Mouse (Mus musculus): Measurements from ENCODE around the gene Cd300lg. TPM values are rescaled to one million over a fixed set of nuclear protein-coding genes. Genes with fewer than 3 reads are reported as not detected.

The Cd300lg gene
- total and polyA plus RNA-seq, 3 experiments, result 0.08 to 0.26 TPM; not detected in 1

DNA sequence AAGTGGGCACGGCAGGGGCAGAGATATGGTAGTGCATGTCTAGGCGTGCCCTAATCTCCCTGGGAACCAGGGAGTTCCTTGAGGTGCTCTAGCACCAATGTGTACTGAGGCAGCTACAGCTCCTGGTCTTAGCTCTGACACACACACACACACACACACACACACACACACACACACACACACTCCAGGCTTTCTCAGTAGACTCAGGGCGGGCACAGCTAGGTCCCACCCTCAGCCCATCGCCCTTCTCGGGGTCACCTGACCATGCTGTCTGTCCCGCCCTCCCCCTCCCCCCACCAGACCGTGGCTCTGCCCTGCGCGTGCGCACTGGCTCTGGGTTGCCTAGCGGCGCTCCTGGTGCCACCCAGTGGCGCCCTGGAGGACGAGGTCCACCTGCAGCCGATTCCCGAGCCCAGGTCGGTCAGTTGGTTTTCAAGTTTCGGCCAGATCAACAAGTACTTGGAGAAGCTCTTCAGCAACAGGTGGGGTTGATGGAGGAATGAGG lies 55.6 kb downstream of the Cd300lg start (continued):
- TF ChIP-seq RCOR1 (IDR thresholded peaks at IDR 0.05; ENCODE audit: low read depth, low read length) (no peak), ZMIZ1 (IDR thresholded peaks at IDR 0.05; ENCODE audit: low read depth, low read length) (peak; percentile 58; the same call in 1 of the 2 replicates), RAD21 (IDR thresholded peaks at IDR 0.05; ENCODE audit: low read depth, low read length) (peak; percentile 14)

DNA sequence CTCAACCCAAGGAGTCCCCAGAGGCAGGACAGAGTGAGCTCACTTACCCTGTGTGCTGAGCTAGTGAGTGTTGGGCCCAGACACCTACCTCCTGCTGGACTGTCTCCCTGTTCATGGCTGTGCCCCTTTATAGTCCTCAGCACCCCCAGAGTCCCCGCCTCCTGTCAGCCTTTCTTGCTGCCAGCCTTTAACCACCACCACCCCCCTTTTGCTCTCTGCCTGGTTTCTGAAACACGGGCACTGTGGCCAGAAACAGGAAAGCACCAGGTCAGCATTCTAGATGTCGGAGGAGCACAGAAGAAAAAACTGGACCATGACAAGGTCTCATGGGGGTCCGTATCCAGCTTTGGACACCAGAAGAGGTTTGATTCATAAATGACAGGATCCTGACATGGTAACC lies 59.9 kb downstream of the Cd300lg start, which contains the start of gene Ppy:
Gene Ppy (minus strand): TSS at position 101 of the 400 bp plus-strand sequence.
- TF ChIP-seq ELF1 (IDR thresholded peaks at IDR 0.05; ENCODE audit: low read depth, low read length) (no peak), BHLHE40 (IDR thresholded peaks at IDR 0.05; ENCODE audit: borderline replicate concordance, low read depth, low read length) (no peak), KAT2A (conservative IDR thresholded peaks at IDR 0.05; ENCODE audit: low read depth, low read length) (no peak), SIN3A (IDR thresholded peaks at IDR 0.05; ENCODE audit: low read length) (no peak), GATA1 (IDR thresholded peaks at IDR 0.05; ENCODE audit: low read depth, low read length) (no peak), POLR2A (IDR thresholded peaks at IDR 0.05; ENCODE audit: control insufficient read depth in 1 of 2, insufficient read depth in 1 of 2, low read depth in 1 of 2, low read length in 2 of 2, poor library complexity in 1 of 2) (no peak), CHD1 (IDR thresholded peaks at IDR 0.05; ENCODE audit: low read depth, low read length) (no peak), MAFK (IDR thresholded peaks at IDR 0.05; ENCODE audit: borderline replicate concordance, low read depth, low read length) (no peak), GABPA (IDR thresholded peaks at IDR 0.05; ENCODE audit: low read depth, low read length) (no peak), SMC3 (IDR thresholded peaks at IDR 0.05; ENCODE audit: low read depth, low read length) (no peak), E2F4 (IDR thresholded peaks at IDR 0.05; ENCODE audit: borderline replicate concordance, low read depth, low read length) (no peak), ETS1 (IDR thresholded peaks at IDR 0.05; ENCODE audit: low read depth, low read length) (no peak), USF1 (IDR thresholded peaks at IDR 0.05; ENCODE audit: low read depth, low read length) (no peak), TBP (IDR thresholded peaks at IDR 0.05; ENCODE audit: low read depth, low read length) (no peak), JUND (IDR thresholded peaks at IDR 0.05; ENCODE audit: low read depth, low read length) (no peak), TCF12 (IDR thresholded peaks at IDR 0.05; ENCODE audit: low read depth, low read length) (no peak), RCOR1 (IDR thresholded peaks at IDR 0.05; ENCODE audit: low read depth, low read length) (no peak)
- DNase-seq (ENCODE audit: low read depth, low spot score), result no peak
- no peak within 1 kb of the TSS for H3K27ac ChIP-seq (ENCODE audit: control insufficient read depth, low read depth, low read length)
- no peak within 1 kb of the TSS; a peak in 1 of 4 replicates for H3K4me3 ChIP-seq (ENCODE audit: control insufficient read depth in 1 of 2, insufficient read depth in 1 of 2, low read depth in 2 of 2, low read length in 2 of 2)
- peaks cover 2 to 3% of the 10 kb centered on the region in 2 experiments; a peak in 3 of 4 replicates for H3K27me3 ChIP-seq (ENCODE audit: control insufficient read depth in 1 of 2, insufficient read depth in 2 of 2, low read length in 2 of 2)
- H3K9ac ChIP-seq (ENCODE audit: control insufficient read depth, low read depth, low read length, poor library complexity, severe bottlenecking), result peak within 1 kb of the TSS; percentile 19
- H3K9me3 ChIP-seq (replicated peaks; ENCODE audit: insufficient read depth, low read length), result no peaks in the 10 kb centered on the region
- H3K36me3 ChIP-seq (ENCODE audit: control insufficient read depth in 1 of 2, insufficient read depth in 2 of 2, low read length in 2 of 2), result peaks cover 0 to 10% of the 10 kb centered on the region in 2 experiments; a peak in 2 of 4 replicates
- peaks cover 7 to 32% of the 10 kb centered on the region in 2 experiments for H3K4me1 ChIP-seq (ENCODE audit: control insufficient read depth in 1 of 2, insufficient read depth in 2 of 2, low read length in 2 of 2)
- no peaks in the 10 kb centered on the region for H3K79me2 ChIP-seq (ENCODE audit: control insufficient read depth, insufficient read depth, low read length, poor library complexity)

Data from MEL (cell line).